Mouse (Mus musculus) heart, embryonic 11.5 days (tissue): ENCODE measurements around the gene Phc2. TPM values are rescaled to one million over a fixed set of nuclear protein-coding genes. Genes with fewer than 3 reads are reported as not detected.

Experiments
- ATAC-seq: fragments of 200-750 bp; cut with Nextera tagmentation; replicated peaks from 2 replicates; pipeline ENCODE4 v1.8.0; 2017; ENCODE audit warnings: moderate library complexity; ENCODE audit not compliant: insufficient number of reproducible peaks, low FRiP score, low TSS enrichment
- H3K27ac ChIP-seq: fragments of 300-500 bp; sonication (generic); 2 replicates; pipeline ENCODE4 v1.5.1; 2014; ENCODE audit warnings: mild to moderate bottlenecking, low read depth, low read length
- H3K27me3 ChIP-seq: fragments of 300-500 bp; sonication (generic); 2 replicates; pipeline ENCODE4 v1.6.1; 2014; ENCODE audit warnings: mild to moderate bottlenecking, low read length, mixed read lengths; ENCODE audit not compliant: control insufficient read depth, insufficient read depth
- H3K36me3 ChIP-seq: fragments of 300-500 bp; sonication (generic); 2 replicates; pipeline ENCODE4 v1.6.1; 2014; ENCODE audit warnings: mild to moderate bottlenecking, low read length, moderate library complexity, mixed read lengths; ENCODE audit not compliant: control insufficient read depth, insufficient read depth
- H3K4me1 ChIP-seq: fragments of 300-500 bp; sonication (generic); 2 replicates; pipeline ENCODE4 v1.6.1; 2014; ENCODE audit warnings: low read length; ENCODE audit not compliant: control insufficient read depth, insufficient read depth
- H3K4me2 ChIP-seq: fragments of 300-500 bp; sonication (generic); 2 replicates; pipeline ENCODE4 v1.6.1; 2014; ENCODE audit warnings: mild to moderate bottlenecking, moderate library complexity
- H3K4me3 ChIP-seq: fragments of 300-500 bp; sonication (generic); 2 replicates; pipeline ENCODE4 v1.5.1; 2014; ENCODE audit warnings: low read depth, low read length
- H3K9ac ChIP-seq: fragments of 300-500 bp; sonication (generic); 2 replicates; pipeline ENCODE4 v1.6.1; 2014; ENCODE audit warnings: mild to moderate bottlenecking, low read depth, low read length, moderate library complexity
- H3K9me3 ChIP-seq: fragments of 300-500 bp; sonication (generic); replicated peaks from 2 replicates; pipeline ENCODE4 v1.6.1; 2016; ENCODE audit warnings: low read length; ENCODE audit not compliant: control insufficient read depth
- WGBS: fragments of 180-500 bp; shearing (Covaris S2); extraction: QIAGEN DNeasy Blood & Tissue Kit; methylation state at CpG from one replicate; pipeline ENCODE4 v1.1.7; 2014; ENCODE audit not compliant: insufficient replicate concordance; 5-methylcytosine and 5-hydroxymethylcytosine counted together
- polyA plus RNA-seq: library from polyadenylated mRNA; unstranded; fragments of >200 nt; fragmentation: Nextera tagmentation; extraction: Ambion mirVana; gene quantifications from 2 replicates; pipeline ENCODE4 v1.2.1, GENCODE M21; 2014

Gene Phc2
- polyA plus RNA-seq, 1 experiment from 2014 or later = 30.8 TPM

GRCm38 (mm10) chr4:128678564-128679217 is 24.2 kb downstream of the Phc2 start:
- no peak overlapping the region for H3K9ac ChIP-seq
- no peak overlapping the region for H3K4me2 ChIP-seq
- no peaks in the 10 kb centered on the region for H3K36me3 ChIP-seq
- no peaks in the 10 kb centered on the region for H3K9me3 ChIP-seq
- ATAC-seq = no peak
- no peak overlapping the region for H3K27ac ChIP-seq
- no peak overlapping the region for H3K4me3 ChIP-seq
- H3K27me3 ChIP-seq = no peaks in the 10 kb centered on the region; the same call in 1 of the 2 replicates
- H3K4me1 ChIP-seq = peaks cover 3% of the 10 kb centered on the region; the same call in 1 of the 2 replicates
- 63% methylated on average over 13 of the region's 13 CpGs for whole genome bisulfite sequencing

- Histone ChIP-seq H3K27me3 (no peaks in the 10 kb centered on the region; the same call in 1 of the 2 replicates), H3K27ac (no peak overlapping the region), H3K4me1 (peaks cover 3% of the 10 kb centered on the region; the same call in 1 of the 2 replicates), H3K4me2 (no peak overlapping the region), H3K9me3 (no peaks in the 10 kb centered on the region), H3K9ac (no peak overlapping the region), H3K36me3 (no peaks in the 10 kb centered on the region), H3K4me3 (no peak overlapping the region)
- ATAC-seq = no peak
- WGBS = 45% methylated on average over 8 of the region's 8 CpGs
These were observed 26.6 kb downstream of the Phc2 start for GRCm38 (mm10) chr4:128681126-128681525.

GRCm38 (mm10) chr4:128682281-128682680 is 27.8 kb downstream of the Phc2 start:
- Histone ChIP-seq H3K4me2 (no peak overlapping the region), H3K27ac (no peak overlapping the region), H3K9me3 (no peaks in the 10 kb centered on the region), H3K9ac (no peak overlapping the region), H3K36me3 (no peaks in the 10 kb centered on the region), H3K4me3 (no peak overlapping the region), H3K4me1 (peaks cover 3% of the 10 kb centered on the region; the same call in 1 of the 2 replicates), H3K27me3 (no peaks in the 10 kb centered on the region; the same call in 1 of the 2 replicates)
- no peak for ATAC-seq
- WGBS = 82% methylated on average over 13 of the region's 13 CpGs

- 30% methylated on average over 3 of the region's 3 CpGs for WGBS
- H3K27ac ChIP-seq = no peak overlapping the region
- H3K9me3 ChIP-seq = no peaks in the 10 kb centered on the region
- H3K27me3 ChIP-seq = no peaks in the 10 kb centered on the region; the same call in 1 of the 2 replicates
- no peak overlapping the region for H3K9ac ChIP-seq
- ATAC-seq = no peak
- H3K4me2 ChIP-seq = no peak overlapping the region
- H3K4me3 ChIP-seq = no peak overlapping the region
- H3K4me1 ChIP-seq = peaks cover 3% of the 10 kb centered on the region; the same call in 1 of the 2 replicates
- H3K36me3 ChIP-seq = no peaks in the 10 kb centered on the region
These were observed 29.2 kb downstream of the Phc2 start for GRCm38 (mm10) chr4:128683706-128684105.

- Histone ChIP-seq H3K4me2 (no peak overlapping the region), H3K9me3 (no peaks in the 10 kb centered on the region), H3K4me1 (peaks cover 3% of the 10 kb centered on the region; the same call in 1 of the 2 replicates), H3K27me3 (no peaks in the 10 kb centered on the region; the same call in 1 of the 2 replicates), H3K36me3 (no peaks in the 10 kb centered on the region), H3K4me3 (no peak overlapping the region), H3K9ac (no peak overlapping the region), H3K27ac (no peak overlapping the region)
- WGBS = 74% methylated on average over 11 of the region's 11 CpGs
- no peak for ATAC-seq
These were observed 29.6 kb downstream of the Phc2 start for GRCm38 (mm10) chr4:128684108-128684507.

- Histone ChIP-seq H3K36me3 (no peaks in the 10 kb centered on the region), H3K27me3 (no peaks in the 10 kb centered on the region), H3K4me1 (peaks cover 5% of the 10 kb centered on the region), H3K4me2 (no peak overlapping the region), H3K9ac (no peak overlapping the region), H3K4me3 (no peak overlapping the region), H3K9me3 (no peaks in the 10 kb centered on the region), H3K27ac (no peak overlapping the region)
- WGBS = 53% methylated on average over 6 of the region's 6 CpGs
- ATAC-seq = no peak
These were observed 34.0 kb downstream of the Phc2 start for GRCm38 (mm10) chr4:128688513-128688913.

GRCm38 (mm10) chr4:128688976-128689375 is 34.5 kb downstream of the Phc2 start:
- peaks cover 5% of the 10 kb centered on the region for H3K4me1 ChIP-seq
- ATAC-seq = no peak
- 69% methylated on average over 9 of the region's 9 CpGs for WGBS

GRCm38 (mm10) chr4:128689739-128690304 is 35.3 kb downstream of the Phc2 start:
- H3K9ac ChIP-seq = no peak overlapping the region
- 73% methylated on average over 5 of the region's 6 CpGs for WGBS
- H3K27ac ChIP-seq = no peak overlapping the region
- no peak overlapping the region for H3K4me3 ChIP-seq
- H3K4me2 ChIP-seq = no peak overlapping the region
- H3K4me1 ChIP-seq = peaks cover 5% of the 10 kb centered on the region
- no peak for ATAC-seq
- H3K9me3 ChIP-seq = no peaks in the 10 kb centered on the region
- H3K36me3 ChIP-seq = no peaks in the 10 kb centered on the region
- no peaks in the 10 kb centered on the region for H3K27me3 ChIP-seq

More at GRCm38 (mm10) chr4:128688976-128689375, 34.5 kb downstream of the Phc2 start:
- H3K9ac ChIP-seq = no peak overlapping the region
- no peaks in the 10 kb centered on the region for H3K36me3 ChIP-seq
- H3K27me3 ChIP-seq = no peaks in the 10 kb centered on the region
- H3K4me2 ChIP-seq = no peak overlapping the region
- H3K4me3 ChIP-seq = no peak overlapping the region
- no peak overlapping the region for H3K27ac ChIP-seq
- no peaks in the 10 kb centered on the region for H3K9me3 ChIP-seq
